Mouse (Mus musculus) CH12.LX (cell line): ENCODE data around the gene Ppara.

Source experiments
- CHD2 ChIP-seq: IDR thresholded peaks from 2 replicates; pipeline ENCODE4 v1.6.1; 2011; ENCODE audit warnings: low read length, improper control_type of control experiment
- CTCF ChIP-seq, 2 experiments: IDR thresholded peaks in 1 of 2; conservative IDR thresholded peaks in 1 of 2; 2 replicates each; pipeline ENCODE4 v1.5.1; 2011 to 2012; ENCODE audit warnings: low read depth in 2 of 2, low read length in 2 of 2, improper control_type of control experiment in 1 of 2, inconsistent platforms in 1 of 2, mild to moderate bottlenecking in 1 of 2, moderate library complexity in 1 of 2
- E2F4 ChIP-seq: IDR thresholded peaks from 2 replicates; pipeline ENCODE4 v1.6.1; 2011; ENCODE audit warnings: low read depth, low read length, improper control_type of control experiment; ENCODE audit not compliant: insufficient replicate concordance
- EP300 ChIP-seq: IDR thresholded peaks from 2 replicates; pipeline ENCODE4 v1.6.1; 2011; ENCODE audit warnings: low read length, improper control_type of control experiment
- ETS1 ChIP-seq: conservative IDR thresholded peaks from 2 replicates; pipeline ENCODE4 v1.6.1; 2012; ENCODE audit warnings: low read depth, mild to moderate bottlenecking, inconsistent platforms, low read length, improper control_type of control experiment, moderate library complexity
- IRF4 ChIP-seq: IDR thresholded peaks from 2 replicates; pipeline ENCODE4 v1.6.1; 2014; ENCODE audit warnings: low read depth, mild to moderate bottlenecking, inconsistent platforms, low read length, improper control_type of control experiment
- MAFK ChIP-seq: IDR thresholded peaks from 2 replicates; pipeline ENCODE4 v1.6.1; 2011; ENCODE audit warnings: low read length, improper control_type of control experiment; ENCODE audit not compliant: insufficient replicate concordance
- MAX ChIP-seq: IDR thresholded peaks from 2 replicates; pipeline ENCODE4 v1.6.1; 2011; ENCODE audit warnings: low read length, improper control_type of control experiment
- POLR2A ChIP-seq: IDR thresholded peaks from 2 replicates; pipeline ENCODE4 v1.6.1; 2011; ENCODE audit warnings: low read depth, mild to moderate bottlenecking, improper control_type of control experiment, low read length
- SMC3 ChIP-seq: IDR thresholded peaks from 2 replicates; pipeline ENCODE4 v1.6.1; 2011; ENCODE audit warnings: low read depth, low read length, improper control_type of control experiment
- USF1 ChIP-seq: IDR thresholded peaks from 2 replicates; pipeline ENCODE4 v1.6.1; 2014; ENCODE audit warnings: low read depth, mild to moderate bottlenecking, inconsistent platforms, low read length, improper control_type of control experiment
- ZKSCAN1 ChIP-seq: IDR thresholded peaks from 2 replicates; pipeline ENCODE4 v1.6.1; 2012; ENCODE audit warnings: low read depth, inconsistent platforms, low read length, improper control_type of control experiment, borderline replicate concordance

- TF ChIP-seq POLR2A: no peak
- TF ChIP-seq EP300: no peak
- no peak for TF ChIP-seq USF1
- TF ChIP-seq ETS1: no peak
- no peak for TF ChIP-seq CTCF (conservative IDR thresholded peaks at IDR 0.05 in 1 of 2, IDR thresholded peaks at IDR 0.05 in 1 of 2; ENCODE audit: low read depth in 2 of 2, low read length in 2 of 2)
- no peak for TF ChIP-seq E2F4
- TF ChIP-seq ZKSCAN1: no peak
- TF ChIP-seq MAX: no peak
- no peak for TF ChIP-seq CHD2
- no peak for TF ChIP-seq MAFK
- no peak for TF ChIP-seq SMC3
- no peak for TF ChIP-seq IRF4
These were observed 45.3 kb upstream of the Ppara start for GRCm38 (mm10) chr15:85689523-85689922.
